Mouse (Mus musculus) layer of hippocampus, adult 8-10 months (tissue): ENCODE results near the gene Hspa12b. TPM values are rescaled to one million over a fixed set of nuclear protein-coding genes. Genes with fewer than 3 reads are reported as not detected.
"Not testable (repeated sequence)": the region's sequence is repeated elsewhere in the genome, so short reads cannot be mapped to it uniquely, and the experiment has no call there.

ENCODE experiments used
- DNase-seq, 2 experiments: peaks; one replicate each; pipeline ENCODE4 v3.0.0; 2022; ENCODE audit warnings: low spot score in 2 of 2
- total RNA-seq, 4 experiments: library from RNA; stranded (reverse); gene quantifications; 2 replicates each; pipeline ENCODE4 v1.2.4; 2022

The Hspa12b gene
- total RNA-seq: 10 to 100 TPM in 2 of 4 experiments, 1 to 10 TPM in 2; 8.8 to 11.8 (median 9.6) TPM

DNA sequence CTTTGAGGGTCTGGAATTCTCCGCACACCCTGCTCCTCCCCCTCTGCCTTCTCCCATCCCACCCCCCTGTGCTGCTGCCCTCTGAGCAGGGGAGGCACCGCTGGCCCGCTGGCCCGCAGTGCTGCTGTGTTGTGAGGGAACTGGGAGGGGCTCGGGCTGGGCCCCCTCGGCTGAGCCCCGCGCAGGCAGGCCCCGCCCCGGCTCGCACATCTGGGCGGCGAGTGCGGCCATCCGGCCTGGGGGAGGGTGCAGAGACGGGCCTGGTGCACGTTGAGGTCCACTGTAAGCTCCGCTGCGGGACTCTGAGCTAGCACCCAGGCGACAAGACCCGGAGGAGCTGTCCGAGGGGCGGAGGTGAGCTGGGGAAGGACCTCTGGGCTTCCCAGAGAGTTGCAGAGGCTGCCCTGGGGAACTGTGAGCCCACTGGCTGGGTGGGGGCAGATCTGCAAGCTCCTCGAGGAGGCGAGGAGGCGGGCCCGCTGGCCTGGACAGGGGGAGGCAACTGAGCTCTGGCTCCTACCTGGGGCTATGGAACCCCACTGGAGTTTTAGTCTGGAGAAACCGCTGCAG lies at the start of gene Hspa12b:
Gene Hspa12b (plus strand): TSS at position 120 of the 570 bp plus-strand sequence.
- no peak for DNase-seq

DNA sequence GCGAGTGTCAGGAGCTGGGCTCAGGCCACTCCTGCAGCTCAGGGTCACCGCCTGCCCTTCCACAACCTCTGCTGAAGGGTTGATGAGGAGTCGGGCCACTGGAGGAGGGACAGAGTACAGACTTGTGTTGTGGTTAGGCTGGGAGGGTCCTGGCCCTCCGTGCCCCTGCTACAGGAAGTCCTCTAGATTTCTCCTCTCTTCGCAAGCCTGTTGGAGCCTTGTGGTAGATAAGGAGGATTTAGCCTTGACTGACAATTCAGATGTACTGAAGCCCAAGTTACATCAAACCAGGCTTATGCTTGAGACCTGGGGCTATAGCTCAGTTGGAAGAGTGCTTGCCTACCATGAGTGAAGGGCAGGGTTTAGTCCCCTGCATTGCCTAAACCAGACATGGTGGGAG lies 46.6 kb upstream of the Hspa12b start:
- DNase-seq: no peak

DNA sequence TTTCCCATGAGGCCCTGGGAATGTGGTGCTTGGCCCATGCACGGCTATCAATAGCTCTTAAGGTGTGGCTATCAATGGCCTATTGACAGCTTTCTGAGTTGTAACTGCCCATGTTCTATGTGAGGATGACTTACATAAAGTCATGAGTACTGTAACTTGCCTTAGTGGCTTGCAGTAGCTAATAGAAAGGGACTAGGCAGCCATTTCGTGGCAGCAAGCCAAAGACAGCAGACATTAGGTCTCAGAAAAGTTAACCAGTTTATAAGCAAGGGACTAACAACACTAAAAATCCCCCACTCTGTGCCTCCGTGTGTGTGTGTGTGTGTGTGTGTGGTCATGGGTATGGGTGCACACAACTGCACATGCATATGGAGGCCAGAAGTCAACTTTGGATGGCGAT lies 42.9 kb upstream of the Hspa12b start:
- DNase-seq: no peak

DNA sequence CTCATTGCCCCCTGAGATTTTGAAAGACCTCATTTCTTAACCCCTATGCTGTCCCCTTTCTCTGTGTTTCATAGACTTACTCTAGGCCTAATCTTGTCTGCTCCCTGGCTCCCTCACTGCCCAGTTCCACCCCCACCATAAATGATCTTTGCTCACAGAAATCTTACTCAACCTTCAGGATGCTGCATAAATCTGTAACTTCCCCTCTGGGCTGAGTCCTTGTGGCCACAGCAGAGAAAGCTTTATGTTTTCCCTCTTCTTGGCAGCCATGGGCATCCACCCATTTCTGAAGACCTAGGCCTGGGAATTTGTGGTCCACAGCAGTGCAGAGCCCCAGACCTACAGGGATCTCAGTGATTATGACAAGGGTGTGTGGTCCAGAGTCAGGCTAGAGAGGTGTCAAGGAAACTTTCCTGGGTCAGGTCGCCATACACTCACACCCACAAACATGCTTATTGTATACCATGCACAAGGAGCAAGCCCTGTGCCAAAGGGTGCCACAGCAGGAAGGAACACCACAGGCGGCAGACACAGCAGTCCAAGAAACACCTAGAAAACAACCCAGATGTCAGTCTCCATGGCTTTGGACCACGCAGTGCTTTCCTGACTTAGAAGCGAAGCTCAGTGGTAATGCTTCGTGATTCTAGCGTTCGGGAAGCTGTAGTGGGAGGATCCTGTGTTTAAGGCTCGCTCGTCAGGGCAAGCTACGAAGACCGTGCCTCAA lies 40.3 kb upstream of the Hspa12b start, which contains the start of gene Siglec1:
Gene Siglec1 (minus strand): TSS at position 99 of the 724 bp plus-strand sequence.
- DNase-seq: no peak

DNA sequence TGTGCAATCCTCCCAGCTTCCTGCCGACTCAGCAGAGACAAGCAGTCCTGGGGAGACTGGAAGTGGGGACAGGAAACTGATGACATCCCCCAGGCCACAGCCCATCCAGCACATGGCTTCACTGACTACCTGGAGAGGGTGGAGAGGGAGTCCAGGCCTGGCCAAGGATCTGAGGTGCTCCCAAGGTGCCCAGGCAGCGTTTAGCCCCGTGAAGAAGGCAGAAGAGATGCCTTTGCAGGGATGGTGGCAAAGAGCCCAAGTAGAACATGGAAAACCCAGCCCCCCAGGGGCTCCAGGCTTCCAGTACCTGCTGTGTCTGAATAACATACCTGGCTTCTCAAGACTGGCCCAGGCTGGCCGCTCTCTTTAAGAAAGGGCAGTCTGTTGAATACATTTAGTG lies 38.5 kb upstream of the Hspa12b start:
- no peak for DNase-seq

DNA sequence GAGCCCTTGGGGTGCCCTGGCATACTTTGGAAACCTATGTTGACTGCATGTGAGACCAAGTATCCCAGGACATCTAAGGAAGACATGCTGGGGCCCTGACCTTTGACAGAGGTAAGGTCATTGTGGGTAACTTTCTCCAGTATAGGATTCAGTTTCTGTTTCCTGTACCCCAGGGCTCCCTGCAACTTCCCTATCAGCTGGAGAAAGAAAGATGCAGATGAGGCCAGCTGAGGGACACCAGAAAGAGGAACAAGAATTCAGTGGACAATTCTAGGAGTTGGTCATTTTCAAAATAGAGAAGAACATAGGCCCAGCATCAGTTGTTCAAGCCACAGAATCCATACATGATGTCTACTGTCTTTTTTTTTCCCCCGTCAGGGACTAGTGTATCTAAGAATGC lies 37.4 kb upstream of the Hspa12b start:
- no peak for DNase-seq

DNA sequence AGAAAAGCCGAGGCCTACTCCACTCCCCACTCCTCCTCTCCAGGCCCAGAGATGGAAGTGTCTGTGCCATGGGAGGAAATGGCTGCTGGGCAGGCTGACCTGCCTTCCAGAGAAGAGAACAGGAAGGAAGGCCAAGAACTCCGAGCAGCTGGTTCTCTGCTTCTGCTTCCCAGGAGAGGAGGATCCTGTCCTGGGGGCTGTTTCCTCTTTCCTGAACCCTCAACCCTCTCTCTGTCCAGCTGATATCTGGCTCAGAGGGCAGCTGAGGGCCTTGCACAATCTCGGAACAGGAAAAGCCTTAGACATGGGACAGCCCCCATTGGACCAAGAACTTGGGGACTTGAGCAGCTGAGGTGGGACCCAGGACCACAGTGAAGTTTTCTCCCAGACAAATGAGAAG lies 36.2 kb upstream of the Hspa12b start:
- no peak for DNase-seq

DNA sequence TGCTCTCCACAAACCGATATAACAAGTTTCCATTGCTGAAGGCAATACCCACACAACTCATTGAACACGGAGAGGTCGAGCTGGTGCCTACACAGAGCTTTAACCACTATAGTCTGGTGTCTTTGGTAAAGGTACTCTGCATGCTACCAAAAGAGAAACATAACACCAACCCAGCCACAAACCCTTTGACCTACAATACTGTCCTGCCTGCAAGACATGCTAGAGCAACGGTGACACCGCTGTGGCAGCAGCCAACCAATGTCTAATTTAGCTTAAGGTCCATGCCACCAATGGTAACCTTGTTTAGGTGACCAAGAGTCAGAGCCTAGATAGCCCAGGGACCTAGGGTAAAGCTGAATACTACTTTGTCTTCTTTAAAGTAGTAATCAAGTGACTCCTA lies 33.5 kb upstream of the Hspa12b start:
- no peak for DNase-seq

DNA sequence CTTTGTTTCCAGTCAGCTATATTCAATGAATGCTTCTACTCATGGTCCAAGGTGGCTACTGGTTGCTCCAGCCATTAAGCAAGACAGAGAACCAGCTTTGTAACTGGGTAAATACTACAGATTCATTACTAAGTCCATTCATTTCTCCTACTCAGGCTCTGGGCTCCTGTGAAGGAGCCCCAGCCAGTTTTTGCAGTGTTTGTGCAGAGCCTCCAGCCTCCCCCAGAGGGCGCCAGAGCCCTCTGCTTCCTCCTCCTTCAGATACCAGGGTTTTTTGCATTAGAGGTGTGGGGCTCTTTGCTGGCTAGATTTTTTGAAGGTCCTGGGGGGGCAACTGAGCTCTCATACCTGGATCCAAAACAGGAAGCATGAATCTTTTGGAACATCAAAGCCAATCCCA lies 32.3 kb upstream of the Hspa12b start:
- peak; percentile 51 to 81 for DNase-seq

DNA sequence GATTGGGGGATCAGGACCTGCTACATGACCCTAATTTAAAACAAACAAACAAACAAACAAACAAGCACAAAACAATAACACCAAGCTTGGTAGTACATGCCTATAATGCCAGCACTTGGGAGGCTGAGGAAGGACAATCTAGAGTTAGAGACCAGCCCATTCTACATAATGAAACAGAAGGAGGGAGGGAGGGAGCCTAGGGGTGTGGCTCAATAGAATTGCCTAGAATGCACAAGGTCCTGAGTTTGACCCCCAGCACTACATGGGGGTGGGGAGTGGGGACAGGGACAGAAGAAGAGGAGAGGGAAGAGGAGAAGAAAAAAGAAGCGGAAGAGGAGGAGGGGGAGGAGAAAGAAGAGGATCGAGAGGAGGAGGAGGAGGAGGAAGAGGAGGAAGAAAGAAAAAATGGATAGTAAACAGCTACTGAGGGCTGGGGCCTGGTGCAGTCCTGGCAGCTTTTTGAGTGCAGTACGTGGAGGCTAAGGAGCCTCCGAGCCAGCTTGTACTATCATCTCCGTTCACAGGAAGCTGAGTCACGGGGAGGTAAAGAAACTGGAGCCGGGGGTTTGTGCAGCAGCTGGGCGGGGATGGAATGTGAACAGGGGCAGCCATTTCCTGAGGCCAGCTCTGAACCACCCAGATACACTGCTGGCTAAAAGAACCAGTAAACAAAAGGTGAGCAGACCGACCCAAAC lies 30.8 kb upstream of the Hspa12b start:
- peak in 1 of 2 experiments; percentile 11 for DNase-seq

DNA sequence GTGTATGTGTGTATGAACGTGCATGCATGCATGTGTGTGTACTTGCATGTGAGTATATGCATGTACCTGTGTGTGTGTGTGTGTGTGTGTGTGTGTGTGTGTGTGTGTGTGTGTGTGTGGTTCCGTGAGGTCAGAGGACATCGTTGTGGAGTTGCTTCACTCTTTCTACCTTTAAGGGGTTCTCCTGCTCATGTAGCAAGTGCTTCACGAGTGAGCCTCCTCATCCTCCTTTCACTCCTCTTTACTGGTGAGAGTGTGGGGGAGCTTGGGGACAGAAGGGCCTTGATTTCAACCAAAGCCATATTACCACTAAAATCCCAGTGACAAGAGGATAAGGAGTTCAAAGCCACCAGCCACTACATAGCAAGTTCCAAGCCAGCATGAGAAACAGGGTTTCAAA lies 30.0 kb upstream of the Hspa12b start:
- DNase-seq: no peak

DNA sequence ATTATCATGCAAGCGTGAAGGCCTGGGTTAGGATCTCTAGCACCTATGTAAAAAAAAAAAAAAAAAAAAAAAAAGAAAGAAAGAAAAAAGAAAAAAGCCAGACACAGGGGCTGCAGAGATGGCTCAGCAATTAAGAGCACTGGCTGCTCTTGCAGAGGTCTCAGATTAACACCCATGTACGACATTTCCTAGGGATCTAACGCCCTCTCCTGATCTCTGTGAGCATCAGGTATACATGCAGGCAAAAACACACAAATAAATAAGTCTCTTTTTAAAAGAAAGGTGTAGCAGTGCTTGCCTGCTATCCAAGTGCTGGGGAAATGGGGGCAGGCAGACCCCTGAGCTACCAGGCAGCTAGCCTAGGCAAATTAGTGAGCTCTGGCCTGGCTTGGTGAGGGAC lies 25.6 kb upstream of the Hspa12b start:
- no peak for DNase-seq

DNA sequence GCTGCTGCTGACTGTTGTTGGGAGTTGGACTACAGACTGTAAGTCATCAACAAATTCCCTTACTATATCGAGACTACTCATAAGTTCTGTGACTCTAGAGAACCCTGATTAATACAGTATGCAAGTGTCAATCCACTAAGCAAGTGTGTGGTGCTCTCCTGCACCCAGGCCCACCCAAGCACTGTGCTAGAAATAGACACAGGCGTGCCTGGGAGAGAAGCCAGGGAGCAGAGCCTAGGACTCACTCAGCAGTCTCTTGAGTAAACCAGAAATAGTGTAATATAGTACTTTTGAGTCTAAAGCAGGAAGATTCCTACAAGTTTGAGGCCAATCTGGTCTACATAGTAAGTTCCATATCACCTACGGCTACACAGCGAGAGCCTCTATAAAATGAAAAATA lies 23.1 kb upstream of the Hspa12b start:
- no peak for DNase-seq

DNA sequence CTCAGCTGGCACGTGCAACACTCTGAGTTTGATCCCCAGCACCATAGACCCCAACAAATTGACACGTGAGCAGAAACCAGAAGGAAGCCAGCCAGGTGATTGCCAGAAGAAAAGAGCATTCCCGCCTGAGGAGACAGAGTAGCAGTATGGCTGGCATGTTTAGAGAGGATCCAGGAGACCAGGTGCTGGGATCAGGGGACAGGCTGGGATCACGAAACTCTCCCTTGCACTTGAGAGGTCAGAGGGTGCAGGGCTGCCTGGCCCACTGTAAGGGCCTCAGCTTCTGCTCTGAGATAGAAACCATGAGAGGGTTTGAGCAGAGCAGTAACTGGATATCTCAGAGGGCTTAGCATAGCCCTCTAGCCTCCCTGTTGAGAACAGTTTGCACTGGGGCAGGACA lies 22.0 kb upstream of the Hspa12b start:
- not testable (repeated sequence) for DNase-seq

DNA sequence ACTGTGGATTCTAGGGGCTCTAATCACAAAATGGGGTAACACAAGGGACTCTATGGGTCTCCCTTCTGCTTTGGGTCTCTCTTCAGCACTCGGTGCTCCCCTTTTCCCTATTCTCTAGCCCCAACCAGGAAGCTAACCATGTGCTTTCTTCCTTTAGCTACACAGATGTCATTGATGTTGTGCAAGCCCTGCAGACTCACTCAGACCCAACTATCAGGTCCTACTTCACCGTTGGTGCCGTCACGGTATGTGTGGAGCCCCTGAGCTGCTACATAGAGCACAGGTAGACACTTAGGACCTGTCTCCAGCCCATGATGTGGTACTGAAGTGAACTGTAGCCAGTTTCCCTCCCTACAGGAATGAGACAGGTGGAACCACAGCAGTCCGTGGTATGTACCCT lies 21.1 kb upstream of the Hspa12b start:
- DNase-seq: no peak

DNA sequence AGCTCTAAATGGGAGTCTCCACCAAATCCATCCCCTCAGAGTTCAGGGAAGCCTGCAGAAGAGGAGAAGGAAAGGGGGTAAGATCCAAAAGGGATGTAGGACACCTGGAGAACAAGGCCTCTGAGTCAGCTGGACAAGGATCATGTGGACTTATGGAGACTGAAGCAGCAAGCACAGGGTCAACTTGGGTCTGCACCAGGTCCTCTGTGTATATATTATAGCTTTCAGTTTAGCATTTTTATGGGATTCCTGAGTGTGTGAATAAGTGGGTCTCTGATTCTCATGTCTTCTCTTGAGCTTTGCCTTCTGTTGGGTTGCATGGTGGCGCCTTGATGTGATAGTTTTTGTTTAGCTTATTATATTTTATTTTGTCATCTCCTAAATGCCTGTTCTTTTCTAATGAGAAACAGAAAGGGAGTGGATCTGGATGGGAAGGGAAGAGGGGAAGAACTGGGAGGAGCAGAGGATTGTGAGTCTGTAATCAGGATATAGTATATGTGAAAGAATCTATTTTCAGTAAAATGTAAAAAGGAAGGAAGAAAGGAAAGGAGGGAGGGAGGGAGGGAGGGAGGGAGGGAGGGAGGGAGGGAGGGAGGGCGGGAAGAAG lies 8.0 kb upstream of the Hspa12b start:
- DNase-seq: no peak

DNA sequence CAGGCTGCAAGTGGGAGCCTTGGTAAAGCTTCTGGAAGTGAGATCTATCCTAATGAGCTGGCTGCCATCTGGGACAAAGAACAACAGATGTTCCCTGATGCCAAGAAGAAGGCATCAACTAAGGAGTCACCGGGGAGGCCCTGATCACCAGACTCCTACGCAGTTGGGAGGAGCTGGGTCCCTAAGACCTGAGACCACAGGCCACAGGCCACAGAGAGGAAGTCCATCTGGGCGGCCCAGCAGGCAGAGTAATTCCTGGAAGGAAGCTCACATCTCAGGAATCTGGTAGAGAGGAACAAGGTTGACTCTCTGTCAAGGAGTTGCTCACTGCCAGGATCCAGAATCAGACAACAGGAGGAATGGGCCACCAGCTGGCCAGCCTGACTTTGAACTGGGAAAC lies 2.9 kb upstream of the Hspa12b start:
- peak in 1 of 2 experiments; percentile 28 for DNase-seq

DNA sequence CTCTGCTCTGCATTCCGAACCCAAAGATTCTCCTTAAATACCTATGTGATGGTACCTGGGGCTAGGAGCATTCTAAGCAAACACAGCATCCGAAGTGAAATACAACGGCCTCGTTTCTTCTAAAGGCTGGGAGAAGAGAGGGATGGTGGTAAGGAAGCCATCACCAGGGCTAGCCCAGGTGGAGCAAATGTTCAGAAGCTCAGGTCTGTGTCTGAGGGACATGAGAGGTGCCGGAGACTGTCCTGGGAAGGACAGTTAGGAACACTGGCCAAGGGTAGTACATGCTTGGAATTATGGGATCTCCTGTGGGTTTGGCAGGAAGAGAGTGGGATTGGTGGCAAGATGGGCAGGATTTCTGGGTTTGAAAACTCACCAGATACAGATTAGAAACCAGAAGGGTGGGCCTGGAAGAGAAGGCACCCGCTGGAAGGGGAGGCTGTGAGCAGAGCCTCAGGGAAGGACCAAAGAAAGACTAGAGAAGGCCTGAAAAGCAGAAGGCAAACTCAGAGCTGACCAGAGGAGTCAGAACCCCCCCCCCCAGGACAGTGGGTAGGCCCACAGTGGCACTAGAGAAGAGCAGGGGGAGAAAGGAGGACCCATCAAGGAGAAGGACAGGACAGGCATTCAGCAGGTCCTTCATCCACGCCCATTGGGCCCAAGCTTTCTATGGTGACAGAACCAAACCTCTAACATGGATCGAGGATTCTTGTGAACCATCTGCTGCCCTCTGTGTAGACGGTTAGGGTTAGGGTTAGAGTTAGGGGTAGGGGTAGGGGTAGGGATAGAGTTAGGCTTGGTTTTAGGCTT lies 1.7 kb upstream of the Hspa12b start:
- DNase-seq: no peak

DNA sequence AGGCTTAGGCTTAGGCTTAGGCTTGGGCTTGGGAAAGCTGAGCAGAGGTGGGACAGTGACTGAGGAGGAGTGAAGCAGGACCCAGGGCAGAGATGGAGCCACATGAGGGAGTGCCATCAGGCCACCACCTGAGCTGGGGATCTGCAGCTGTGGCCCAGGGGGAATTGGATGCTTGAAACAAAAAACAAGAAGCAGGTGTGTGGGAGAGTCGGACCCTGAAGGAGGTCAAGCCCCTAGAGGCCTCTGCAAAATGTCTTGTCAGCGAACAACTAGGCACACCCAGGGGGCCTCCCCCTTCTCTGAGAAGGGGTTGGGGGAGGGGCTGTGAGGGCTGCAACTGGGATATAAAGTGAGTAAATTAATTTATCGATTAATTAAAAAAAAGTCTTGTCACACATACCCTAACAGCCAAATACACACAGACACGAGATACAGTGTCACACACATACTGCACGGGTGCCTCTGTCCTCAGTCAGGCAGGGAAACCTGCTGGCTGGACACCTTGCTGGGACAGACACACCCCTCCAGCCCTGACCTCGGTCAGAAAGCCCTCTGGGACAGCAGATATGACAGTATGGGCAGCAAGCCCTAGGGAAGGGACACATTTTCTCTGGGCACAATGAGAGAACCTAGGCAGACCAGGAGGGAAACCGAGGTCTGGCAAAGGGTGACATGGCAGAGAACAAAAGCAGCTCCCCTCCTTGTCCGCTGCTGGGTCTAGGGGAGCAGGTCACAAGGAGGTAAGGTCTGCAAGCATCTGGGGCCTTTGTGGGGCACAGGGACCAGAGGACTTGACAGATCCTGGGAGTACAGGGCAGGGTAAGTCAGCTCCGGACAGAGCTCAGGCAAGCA lies 890 bp upstream of the Hspa12b start:
- peak in 1 of 2 experiments; percentile 1 for DNase-seq

DNA sequence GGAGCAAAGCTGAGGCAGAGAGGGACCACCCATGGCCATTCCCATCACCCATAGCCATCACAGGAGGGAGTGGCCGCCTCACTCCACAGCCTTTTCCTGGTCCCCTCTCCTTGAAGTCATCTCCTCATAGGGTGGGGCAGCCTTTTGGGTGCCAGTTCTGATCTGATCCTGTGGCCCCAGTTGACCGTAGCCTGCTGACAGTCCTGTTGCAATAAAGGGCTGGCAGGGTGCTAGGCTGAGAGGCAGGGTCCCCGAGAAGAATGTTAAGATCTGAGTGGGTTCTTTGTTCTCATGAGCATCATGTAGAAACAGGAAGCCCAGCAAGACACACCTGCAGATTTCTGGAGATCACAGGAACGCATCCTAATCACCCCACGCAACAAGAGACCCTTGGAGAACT lies 1.1 kb downstream of the Hspa12b start:
- DNase-seq: no peak
